Mouse (Mus musculus) CH12.LX (cell line): ENCODE measurements around the gene Fam107a. TPM values are rescaled to one million over a fixed set of nuclear protein-coding genes. Genes with fewer than 3 reads are reported as not detected.

Experiments
- DNase-seq: peaks from one replicate; pipeline ENCODE4 v3.0.0-alpha.2; 2013; ENCODE audit errors: extremely low read depth
- H3K27ac ChIP-seq: 2 replicates; pipeline ENCODE4 v1.5.1; 2012; ENCODE audit warnings: low read depth, mild to moderate bottlenecking, control low read depth, moderate library complexity; ENCODE audit not compliant: insufficient read depth
- H3K27me3 ChIP-seq: replicated peaks from 2 replicates; pipeline ENCODE3; 2012; ENCODE audit warnings: inconsistent platforms
- H3K36me3 ChIP-seq, 2 experiments: replicated peaks in 1 of 2; 2 replicates each; pipeline versions ENCODE3 to v1.6.1; 2012; ENCODE audit warnings: inconsistent platforms in 1 of 2, low read length in 1 of 2, mild to moderate bottlenecking in 1 of 2, mixed read lengths in 1 of 2, moderate library complexity in 1 of 2; ENCODE audit not compliant: control insufficient read depth in 1 of 2, insufficient read depth in 1 of 2
- H3K4me1 ChIP-seq, 2 experiments: 2 replicates each; pipeline ENCODE4 v1.6.1; 2012; ENCODE audit warnings: inconsistent platforms in 1 of 2, moderate library complexity in 1 of 2; ENCODE audit not compliant: insufficient read depth in 2 of 2, control insufficient read depth in 1 of 2
- H3K4me2 ChIP-seq: 2 replicates; pipeline ENCODE4 v1.6.1; 2012; ENCODE audit warnings: low read depth, mild to moderate bottlenecking, control low read depth; ENCODE audit not compliant: poor library complexity, insufficient read depth, severe bottlenecking
- H3K4me3 ChIP-seq, 3 experiments: fragments of 150-350 bp in 1 of 3; sonication (generic) in 1 of 3; replicated peaks in 1 of 3; 2 replicates each; pipeline versions ENCODE3 to v1.5.1; 2011 to 2012; ENCODE audit warnings: low read depth in 2 of 3, low read length in 2 of 3, mild to moderate bottlenecking in 2 of 3, moderate library complexity in 2 of 3, control low read depth in 1 of 3, improper control_type of control experiment in 1 of 3, inconsistent platforms in 1 of 3, mixed read lengths in 1 of 3; ENCODE audit not compliant: poor library complexity in 1 of 3
- H3K79me2 ChIP-seq: replicated peaks from 2 replicates; pipeline ENCODE4 v1.6.1; 2012; ENCODE audit warnings: mild to moderate bottlenecking, moderate library complexity; ENCODE audit not compliant: control insufficient read depth, poor library complexity, insufficient read depth, severe bottlenecking; ENCODE audit errors: extremely low read depth
- H3K9ac ChIP-seq: 2 replicates; pipeline ENCODE4 v1.6.1; 2012; ENCODE audit warnings: low read depth, mild to moderate bottlenecking, control low read depth, moderate library complexity; ENCODE audit not compliant: insufficient read depth
- H3K9me3 ChIP-seq: replicated peaks from 2 replicates; pipeline ENCODE3; 2012; ENCODE audit warnings: low read length, inconsistent platforms, mixed read lengths
- BHLHE40 ChIP-seq: IDR thresholded peaks from 2 replicates; pipeline ENCODE4 v1.6.1; 2011; ENCODE audit warnings: mild to moderate bottlenecking, low read depth, low read length, improper control_type of control experiment
- CHD2 ChIP-seq: IDR thresholded peaks from 2 replicates; pipeline ENCODE4 v1.6.1; 2011; ENCODE audit warnings: low read length, improper control_type of control experiment
- E2F4 ChIP-seq: IDR thresholded peaks from 2 replicates; pipeline ENCODE4 v1.6.1; 2011; ENCODE audit warnings: low read depth, low read length, improper control_type of control experiment; ENCODE audit not compliant: insufficient replicate concordance
- ELF1 ChIP-seq: IDR thresholded peaks from 2 replicates; pipeline ENCODE4 v1.6.1; 2014; ENCODE audit warnings: low read depth, mild to moderate bottlenecking, inconsistent platforms, low read length, improper control_type of control experiment
- ETS1 ChIP-seq: conservative IDR thresholded peaks from 2 replicates; pipeline ENCODE4 v1.6.1; 2012; ENCODE audit warnings: low read depth, mild to moderate bottlenecking, inconsistent platforms, low read length, improper control_type of control experiment, moderate library complexity
- GABPA ChIP-seq: IDR thresholded peaks from 2 replicates; pipeline ENCODE4 v1.6.1; 2012; ENCODE audit warnings: low read depth, low read length, improper control_type of control experiment, inconsistent platforms; ENCODE audit not compliant: insufficient replicate concordance
- HCFC1 ChIP-seq: IDR thresholded peaks from 2 replicates; pipeline ENCODE4 v1.6.1; 2012; ENCODE audit warnings: low read depth, mild to moderate bottlenecking, inconsistent platforms, low read length, improper control_type of control experiment
- JUN ChIP-seq: IDR thresholded peaks from 2 replicates; pipeline ENCODE4 v1.6.1; 2011; ENCODE audit warnings: low read depth, mild to moderate bottlenecking, low read length, improper control_type of control experiment, moderate library complexity; ENCODE audit not compliant: insufficient read depth
- JUND ChIP-seq: conservative IDR thresholded peaks from 2 replicates; pipeline ENCODE4 v1.6.1; 2011; ENCODE audit warnings: low read depth, low read length, improper control_type of control experiment
- KAT2A ChIP-seq: IDR thresholded peaks from 2 replicates; pipeline ENCODE4 v1.6.1; 2012; ENCODE audit warnings: low read length, improper control_type of control experiment, inconsistent platforms; ENCODE audit not compliant: insufficient replicate concordance
- MAFK ChIP-seq: IDR thresholded peaks from 2 replicates; pipeline ENCODE4 v1.6.1; 2011; ENCODE audit warnings: low read length, improper control_type of control experiment; ENCODE audit not compliant: insufficient replicate concordance
- MAX ChIP-seq: IDR thresholded peaks from 2 replicates; pipeline ENCODE4 v1.6.1; 2011; ENCODE audit warnings: low read length, improper control_type of control experiment
- MXI1 ChIP-seq: IDR thresholded peaks from 2 replicates; pipeline ENCODE4 v1.6.1; 2011; ENCODE audit warnings: mild to moderate bottlenecking, low read depth, low read length, improper control_type of control experiment
- MYC ChIP-seq: IDR thresholded peaks from 2 replicates; pipeline ENCODE4 v1.6.1; 2011; ENCODE audit warnings: low read depth, mild to moderate bottlenecking, improper control_type of control experiment, low read length
- NELFE ChIP-seq: IDR thresholded peaks from 2 replicates; pipeline ENCODE4 v1.6.1; 2011; ENCODE audit warnings: low read depth, low read length, improper control_type of control experiment
- PAX5 ChIP-seq: IDR thresholded peaks from 2 replicates; pipeline ENCODE4 v1.6.1; 2012; ENCODE audit warnings: low read length, inconsistent platforms, mixed read lengths
- POLR2A ChIP-seq: IDR thresholded peaks from 2 replicates; pipeline ENCODE4 v1.6.1; 2011; ENCODE audit warnings: low read depth, mild to moderate bottlenecking, improper control_type of control experiment, low read length
- RAD21 ChIP-seq: IDR thresholded peaks from 2 replicates; pipeline ENCODE4 v1.6.1; 2011; ENCODE audit warnings: low read depth, mild to moderate bottlenecking, low read length, improper control_type of control experiment, moderate library complexity
- RCOR1 ChIP-seq: conservative IDR thresholded peaks from 2 replicates; pipeline ENCODE4 v1.6.1; 2012; ENCODE audit warnings: low read depth, mild to moderate bottlenecking, inconsistent platforms, low read length, improper control_type of control experiment
- SIN3A ChIP-seq: IDR thresholded peaks from 2 replicates; pipeline ENCODE4 v1.6.1; 2012; ENCODE audit warnings: low read length, improper control_type of control experiment, inconsistent platforms
- SMC3 ChIP-seq: IDR thresholded peaks from 2 replicates; pipeline ENCODE4 v1.6.1; 2011; ENCODE audit warnings: low read depth, low read length, improper control_type of control experiment
- TBP ChIP-seq: conservative IDR thresholded peaks from 2 replicates; pipeline ENCODE4 v1.6.1; 2011; ENCODE audit warnings: low read depth, low read length, improper control_type of control experiment
- TCF12 ChIP-seq: IDR thresholded peaks from 2 replicates; pipeline ENCODE4 v1.6.1; 2014; ENCODE audit warnings: low read depth, mild to moderate bottlenecking, inconsistent platforms, low read length, improper control_type of control experiment
- UBTF ChIP-seq: IDR thresholded peaks from 2 replicates; pipeline ENCODE4 v1.6.1; 2012; ENCODE audit warnings: low read depth, mild to moderate bottlenecking, inconsistent platforms, low read length, improper control_type of control experiment, moderate library complexity
- USF2 ChIP-seq: conservative IDR thresholded peaks from 2 replicates; pipeline ENCODE4 v1.6.1; 2011; ENCODE audit warnings: low read depth, low read length, improper control_type of control experiment
- dilution Hi-C: fragments of 300-500 bp; cut with MboI; formaldehyde crosslinking; loops from 2 replicates; pipeline ENCODE4 v1.14.3; 2020; ENCODE audit warnings: low sequenced_read_pairs; ENCODE audit not compliant: extremely low pct_unique_long_range_greater_than_20kb, extremely low pct_ligation_motif_present
- in situ Hi-C: fragments of 300-500 bp; cut with MboI; formaldehyde crosslinking; loops from 3 replicates; pipeline ENCODE4 v1.14.3; 2019; ENCODE audit warnings: low sequenced_read_pairs, low pct_ligation_motif_present, low pct_unique_long_range_greater_than_20kb, mixed read lengths
- polyA plus RNA-seq: library from polyadenylated mRNA; unstranded; fragments of >175 nt; gene quantifications from 2 replicates; pipeline ENCODE4 v1.2.1, GENCODE M21; 2012; ENCODE audit warnings: low read depth; ENCODE audit not compliant: insufficient read length
- total RNA-seq, 2 experiments: library from RNA; depleted of rRNA; stranded (reverse); fragments of 300-350 nt in 1 of 2; fragments of >200 nt in 1 of 2; gene quantifications; 2 replicates each; pipeline ENCODE4 v1.2.3; 2012 to 2014

Fam107a gene
- total and polyA plus RNA-seq, 3 experiments: not detected

DNA sequence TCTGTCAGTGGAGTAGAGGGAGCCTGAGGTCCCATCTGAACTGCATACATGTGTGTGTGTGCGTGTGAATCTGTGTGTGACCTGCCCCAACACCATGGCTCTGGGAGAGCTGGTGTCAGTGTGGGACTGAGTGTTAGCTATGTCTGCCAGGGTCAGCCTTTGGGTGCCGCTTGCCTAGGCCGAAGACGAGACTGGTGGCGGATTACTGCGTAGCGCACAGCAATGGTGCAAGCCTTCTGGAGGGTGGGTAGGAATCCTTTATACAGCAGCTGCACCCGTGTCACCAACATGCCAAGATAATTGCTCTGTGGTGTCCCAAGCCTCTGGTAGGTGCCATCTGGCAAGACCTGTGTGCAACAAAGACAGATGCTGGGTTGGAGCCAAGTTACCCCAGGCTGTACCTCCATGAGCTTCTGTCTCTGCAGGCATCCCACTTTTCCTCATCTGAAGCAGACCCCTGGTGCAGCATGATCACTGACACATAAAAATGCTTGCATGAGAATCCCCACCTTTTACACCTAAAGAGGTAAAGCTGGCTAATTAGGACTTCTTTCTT lies 66.4 kb downstream of the Fam107a start:
- H3K4me2 ChIP-seq: no peak overlapping the region
- no peak for TF ChIP-seq JUND
- TF ChIP-seq HCFC1: no peak
- no peak for TF ChIP-seq CHD2
- TF ChIP-seq ELF1: no peak
- no peak for TF ChIP-seq SIN3A
- TF ChIP-seq NELFE: no peak
- TF ChIP-seq TCF12: no peak
- no peak for TF ChIP-seq TBP
- no peak for TF ChIP-seq BHLHE40
- no peak for TF ChIP-seq KAT2A
- TF ChIP-seq, all 38 proteins: peak for 0
- no peak overlapping the region for H3K9ac ChIP-seq
- H3K36me3 ChIP-seq: no peaks in the 10 kb centered on the region
- H3K4me1 ChIP-seq: peaks cover 0 to 14% of the 10 kb centered on the region in 2 experiments; a peak in 2 of 4 replicates
- H3K27me3 ChIP-seq: no peaks in the 10 kb centered on the region
- H3K27ac ChIP-seq: no peak overlapping the region
- no peak for DNase-seq
- H3K4me3 ChIP-seq: no peak overlapping the region
- no peaks in the 10 kb centered on the region for H3K79me2 ChIP-seq
- H3K9me3 ChIP-seq: no peaks in the 10 kb centered on the region
- in situ Hi-C loops: no loop called here
- dilution Hi-C loops: no loop called here

DNA sequence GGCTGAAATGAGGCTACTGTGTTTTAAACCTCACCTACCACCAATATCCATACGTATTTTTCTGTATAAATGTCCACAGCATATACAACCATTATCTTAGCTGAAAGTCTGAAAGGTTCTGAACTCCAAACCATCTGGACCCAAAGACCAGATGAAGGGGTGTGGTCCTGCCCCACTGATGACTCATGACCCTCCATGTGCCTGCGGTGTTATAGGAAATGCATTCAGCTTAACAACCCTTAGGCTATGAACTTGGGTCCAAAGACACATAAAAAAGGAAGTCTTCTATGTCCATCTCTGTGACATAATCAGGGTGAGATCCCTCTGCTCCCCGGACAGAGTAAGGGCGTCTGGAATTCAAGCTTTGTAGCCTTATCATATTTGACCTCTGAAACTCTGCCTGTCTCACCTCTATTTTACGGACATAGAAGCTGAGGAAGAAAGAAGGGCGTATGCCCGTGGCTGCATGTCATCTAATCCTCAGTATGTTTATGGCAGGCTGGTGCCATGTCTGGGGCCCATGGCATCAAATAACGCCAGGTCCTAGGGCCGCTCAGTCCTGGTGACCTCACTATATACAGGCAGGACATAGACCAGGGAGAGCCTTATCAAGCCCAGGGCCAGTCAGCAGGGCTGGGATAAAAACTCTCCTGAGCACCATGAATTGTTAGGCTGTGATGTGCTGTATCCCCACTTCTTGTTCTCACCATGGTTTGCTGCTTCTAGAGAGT lies 67.5 kb downstream of the Fam107a start:
- Histone ChIP-seq H3K4me3 (no peak overlapping the region), H3K4me1 (peaks cover 0 to 14% of the 10 kb centered on the region in 2 experiments; a peak in 2 of 4 replicates), H3K36me3 (no peaks in the 10 kb centered on the region), H3K79me2 (no peaks in the 10 kb centered on the region), H3K9ac (no peak overlapping the region), H3K9me3 (no peaks in the 10 kb centered on the region), H3K27me3 (no peaks in the 10 kb centered on the region), H3K4me2 (no peak overlapping the region), H3K27ac (no peak overlapping the region)
- TF ChIP-seq E2F4: no peak
- no peak for TF ChIP-seq TCF12
- dilution Hi-C loops: no loop called here
- DNase-seq: no peak
- in situ Hi-C loops: no loop called here

DNA sequence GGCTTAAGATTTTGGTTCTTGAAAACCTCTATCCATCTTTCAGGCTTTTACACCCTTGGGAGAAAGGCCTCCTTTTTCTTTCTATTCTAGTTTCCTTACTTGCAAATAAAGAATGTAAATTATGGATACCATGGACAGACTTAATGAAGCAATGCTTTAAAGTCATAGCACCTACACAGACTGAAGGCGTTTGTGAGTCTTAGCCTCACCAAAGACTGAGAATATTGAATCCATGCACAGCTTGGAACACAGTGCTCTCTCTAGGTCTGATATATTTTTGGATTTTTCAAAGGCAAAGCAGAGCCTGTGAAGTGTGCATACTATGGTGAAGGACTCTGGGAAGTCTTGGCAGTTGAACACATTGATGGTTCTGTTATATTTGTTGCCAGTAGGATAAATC lies 68.6 kb downstream of the Fam107a start:
- TF ChIP-seq ETS1: no peak
- TF ChIP-seq GABPA: no peak
- no peak for TF ChIP-seq HCFC1
- TF ChIP-seq JUND: no peak
- no peak for TF ChIP-seq TBP
- TF ChIP-seq NELFE: no peak
- no peak for TF ChIP-seq MYC
- TF ChIP-seq SMC3: no peak
- no peak for TF ChIP-seq JUN
- no peak for TF ChIP-seq UBTF
- TF ChIP-seq PAX5: no peak
- TF ChIP-seq POLR2A: no peak
- no peak for TF ChIP-seq RAD21
- no peak for TF ChIP-seq CHD2
- no peak for TF ChIP-seq MXI1
- no peak for TF ChIP-seq USF2
- TF ChIP-seq RCOR1: no peak
- TF ChIP-seq MAFK: no peak
- no peak for TF ChIP-seq MAX
- Histone ChIP-seq H3K27me3 (no peaks in the 10 kb centered on the region), H3K79me2 (no peaks in the 10 kb centered on the region), H3K36me3 (no peaks in the 10 kb centered on the region), H3K4me2 (no peak overlapping the region), H3K9me3 (no peaks in the 10 kb centered on the region), H3K27ac (no peak overlapping the region), H3K4me1 (peaks cover 0 to 11% of the 10 kb centered on the region in 2 experiments; a peak in 2 of 4 replicates), H3K4me3 (no peak overlapping the region), H3K9ac (no peak overlapping the region)
- no peak for DNase-seq
- in situ Hi-C loops (no loop called here), dilution Hi-C loops (no loop called here)
